Mouse (Mus musculus) granulocyte monocyte progenitor cell, adult 5-6 weeks (primary cell): ENCODE measurements around the gene Tmem192. TPM values are rescaled to one million over a fixed set of nuclear protein-coding genes. Genes with fewer than 3 reads are reported as not detected.

ENCODE experiments used
- ATAC-seq: replicated peaks from 2 replicates; pipeline ENCODE4 v1.8.0; 2016; ENCODE audit warnings: mild to moderate bottlenecking, moderate TSS enrichment, inconsistent platforms; ENCODE audit not compliant: poor library complexity, severe bottlenecking
- total RNA-seq, 2 experiments: library from RNA; stranded (forward) in 1 of 2; stranded (reverse) in 1 of 2; fragments of 200-712, 200-1000 nt in 1 of 2; fragments of >200 nt in 1 of 2; fragmentation: Nextera tagmentation in 1 of 2; gene quantifications; 2 replicates each; pipeline ENCODE4 v1.2.3; 2014 to 2017

Tmem192 gene
- 38.9 and 46.6 TPM in 2 replicates for total RNA-seq (2014; fragmentation: Nextera tagmentation)
- 17.7 and 26.1 TPM in 2 replicates for total RNA-seq (2017)

- ATAC-seq = peak; percentile 72
Measured at GRCm38 (mm10) chr8:64946820-64947697, at the start of gene Tmem192. TSS of gene Tmem192 (plus strand) at chr8:64947185.

- ATAC-seq = no peak
Measured at GRCm38 (mm10) chr8:64898710-64899109, 48.3 kb upstream of the Tmem192 start.

- ATAC-seq = no peak
Measured at GRCm38 (mm10) chr8:64900645-64901044, 46.3 kb upstream of the Tmem192 start.

GRCm38 (mm10) chr8:64901527-64902156 is 45.3 kb upstream of the Tmem192 start:
- no peak for ATAC-seq

- ATAC-seq = no peak
Measured at GRCm38 (mm10) chr8:64902191-64902590, 44.8 kb upstream of the Tmem192 start.

GRCm38 (mm10) chr8:64903778-64904177 is 43.2 kb upstream of the Tmem192 start:
- no peak for ATAC-seq

- no peak for ATAC-seq
Measured at GRCm38 (mm10) chr8:64910026-64910425, 37.0 kb upstream of the Tmem192 start.

GRCm38 (mm10) chr8:64916793-64917192 is 30.2 kb upstream of the Tmem192 start:
- ATAC-seq = no peak

- no peak for ATAC-seq
Measured at GRCm38 (mm10) chr8:64923329-64923728, 23.7 kb upstream of the Tmem192 start.

GRCm38 (mm10) chr8:64925762-64926161 is 21.2 kb upstream of the Tmem192 start:
- ATAC-seq = no peak

GRCm38 (mm10) chr8:64926355-64926754 is 20.6 kb upstream of the Tmem192 start:
- no peak for ATAC-seq

GRCm38 (mm10) chr8:64928938-64929337 is 18.0 kb upstream of the Tmem192 start:
- ATAC-seq = no peak

GRCm38 (mm10) chr8:64934997-64935396 is 12.0 kb upstream of the Tmem192 start:
- no peak for ATAC-seq

GRCm38 (mm10) chr8:64941019-64941418 is 6.0 kb upstream of the Tmem192 start:
- ATAC-seq = no peak

- peak; percentile 71 for ATAC-seq
Measured at GRCm38 (mm10) chr8:64941495-64941894, 5.5 kb upstream of the Tmem192 start.

GRCm38 (mm10) chr8:64942946-64943345 is 4.0 kb upstream of the Tmem192 start:
- ATAC-seq = no peak

- no peak for ATAC-seq
Measured at GRCm38 (mm10) chr8:64944831-64945230, 2.2 kb upstream of the Tmem192 start.

GRCm38 (mm10) chr8:64945606-64946005 is 1.4 kb upstream of the Tmem192 start:
- ATAC-seq = 0 out of 2 replicates have a peak, but pooled peaks have one; percentile 8

GRCm38 (mm10) chr8:64946441-64946819 is 555 bp upstream of the Tmem192 start:
- ATAC-seq = no peak; the same call in 1 of the 2 replicates

GRCm38 (mm10) chr8:64947698-64948034 is 681 bp downstream of the Tmem192 start:
- no peak for ATAC-seq

GRCm38 (mm10) chr8:64948371-64948770 is 1.4 kb downstream of the Tmem192 start:
- ATAC-seq = no peak

GRCm38 (mm10) chr8:64952101-64952500 is 5.1 kb downstream of the Tmem192 start:
- no peak for ATAC-seq
